13 mouse cellular contexts compared by ENCODE assay signal in the genomic region with DNA sequence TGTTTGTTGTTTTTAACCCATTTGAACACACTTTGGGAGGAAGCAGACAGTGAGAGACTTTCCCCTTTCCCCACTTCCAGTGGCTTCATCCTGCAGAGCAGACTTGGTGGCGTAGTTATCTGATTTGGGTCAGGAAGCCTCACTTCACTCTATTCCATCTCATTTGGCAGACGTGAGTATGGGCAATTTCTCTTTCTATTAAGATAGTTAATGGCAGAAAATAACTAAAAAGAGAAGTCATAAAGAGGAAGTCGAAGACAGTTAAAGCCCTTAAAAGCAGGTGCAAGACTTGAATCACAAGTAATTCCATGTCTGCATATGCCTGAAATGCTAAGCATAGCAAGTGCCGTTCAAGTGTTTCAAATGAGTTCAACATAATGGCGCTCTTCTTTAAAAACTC.
"Had no signal": no experiment of that assay in that cellular context is flagged by ENCODE, and none has a peak within 500 bp of the region (broad histone marks: within the 10 kb centered on the region; RNA-seq: fewer than 3 reads in every experiment).

No protein-coding gene starts in this region.

- DNase-seq: gastrocnemius, adult 2 months; gastrocnemius, postnatal 10 days; gastrocnemius, postnatal 25 days; heart, adult 18-20 months; heart, postnatal 10 days; heart, postnatal 4 days; kidney, adult 18-20 months; kidney, adult 8-10 months; kidney, postnatal 10 days; kidney, postnatal 25 days; kidney, postnatal 4 days; layer of hippocampus, postnatal 36 days; left cerebral cortex, postnatal 4 days had no signal
